Mouse (Mus musculus) ZHBTc4 (cell line): ENCODE results near the gene Palld.
A peak's percentile ranks its signal among the peaks of the same experiment; 100 is the strongest.

ENCODE experiments used
- DNase-seq: peaks from one replicate; pipeline ENCODE4 v3.0.0-alpha.2; 2011; ENCODE audit warnings: low read depth, low spot score

The Palld gene

DNA sequence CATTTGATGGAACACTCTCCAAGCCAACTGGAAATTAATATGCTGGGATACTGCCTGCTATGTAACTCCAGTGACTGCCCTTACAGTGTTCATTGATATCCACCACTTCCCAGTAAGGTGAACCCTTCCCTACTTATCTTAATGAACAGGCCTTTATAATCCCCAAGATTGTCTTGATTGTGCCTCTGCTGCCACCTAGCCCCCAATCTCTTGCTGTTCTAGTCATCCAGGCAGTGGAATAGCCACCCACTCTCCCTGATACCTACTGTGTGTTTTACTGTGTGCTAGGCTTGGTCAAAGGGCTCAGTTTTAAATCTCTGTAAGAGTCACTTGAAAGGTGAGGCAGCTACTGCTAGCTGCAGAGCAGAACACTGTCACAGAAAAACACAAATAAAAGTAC is 216.2 kb downstream of the Palld start:
- DNase-seq = no peak

GRCm38 (mm10) chr8:61685280-61685679 is 217.2 kb downstream of the Palld start:
- DNase-seq = no peak

- no peak for DNase-seq
Observed at GRCm38 (mm10) chr8:61684280-61684939, 218.1 kb downstream of the Palld start.

- DNase-seq = no peak
Observed at GRCm38 (mm10) chr8:61682902-61683301, 219.6 kb downstream of the Palld start.

GRCm38 (mm10) chr8:61681217-61681616 is 221.3 kb downstream of the Palld start:
- DNase-seq = no peak

GRCm38 (mm10) chr8:61677227-61677626 is 225.3 kb downstream of the Palld start:
- DNase-seq = peak; percentile 26

DNA sequence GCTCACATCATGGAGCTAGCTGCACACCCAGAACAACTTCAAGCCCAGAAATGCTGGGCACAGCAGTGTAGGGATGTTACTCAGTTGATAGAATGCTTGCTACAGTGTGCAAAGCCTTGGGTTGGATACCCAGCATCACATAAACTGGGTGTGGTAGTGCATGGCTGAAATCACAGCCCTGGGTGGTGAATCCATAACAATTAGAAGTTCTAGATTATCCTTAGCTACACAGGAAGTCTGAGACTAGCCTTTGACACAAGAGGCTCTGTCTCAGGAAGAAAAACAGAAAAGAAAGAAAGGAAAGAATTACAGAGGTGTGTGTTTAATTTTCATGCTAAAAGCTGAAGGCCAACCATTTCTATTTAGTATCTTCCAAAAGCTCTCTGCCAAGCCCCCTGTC is 231.3 kb downstream of the Palld start:
- peak; percentile 47 for DNase-seq

- no peak for DNase-seq
Observed at GRCm38 (mm10) chr8:61670376-61670775, 232.1 kb downstream of the Palld start.

DNA sequence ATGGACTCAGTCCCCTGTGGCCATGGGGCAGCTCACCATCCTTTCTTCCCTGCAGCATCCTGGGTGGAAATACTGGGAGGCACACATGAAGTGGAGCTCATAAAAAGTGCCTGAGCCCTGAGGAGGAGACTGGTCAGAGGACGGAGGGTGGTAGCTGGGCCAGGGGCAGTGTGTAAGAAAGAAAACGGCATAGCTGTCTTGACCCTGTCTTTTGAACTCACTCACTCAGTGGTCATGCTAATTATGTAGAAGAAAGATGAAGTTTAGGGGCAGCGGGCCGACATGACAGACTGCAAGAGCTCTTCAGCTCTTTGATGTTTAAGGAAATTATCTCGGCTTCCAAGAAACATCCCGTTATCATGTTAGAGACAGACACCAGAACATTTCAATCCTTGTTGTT is 235.6 kb downstream of the Palld start:
- DNase-seq = no peak

- DNase-seq = no peak
Observed at GRCm38 (mm10) chr8:61665021-61665420, 237.5 kb downstream of the Palld start.

- DNase-seq = no peak
Observed at GRCm38 (mm10) chr8:61664162-61664561, 238.3 kb downstream of the Palld start.

DNA sequence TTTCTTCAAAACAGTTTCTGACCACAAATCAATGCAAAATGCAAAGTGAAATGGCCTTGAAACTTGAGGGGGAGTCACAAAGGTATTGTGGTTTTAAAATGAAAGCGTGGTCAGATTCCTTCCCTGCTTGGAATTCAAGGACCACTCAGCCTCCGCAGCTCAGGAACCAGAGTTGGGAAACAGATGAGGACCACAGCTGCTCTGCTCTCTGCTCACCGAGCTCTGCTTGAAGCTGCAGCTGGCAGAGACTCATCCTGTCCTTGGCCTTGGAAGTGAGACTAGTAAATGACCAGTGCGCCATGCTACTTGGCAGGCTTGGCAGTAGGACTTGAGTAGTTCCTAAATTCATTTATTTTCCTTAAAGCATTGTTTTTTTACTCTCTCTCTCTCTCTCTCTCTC is 239.7 kb downstream of the Palld start:
- no peak for DNase-seq

DNA sequence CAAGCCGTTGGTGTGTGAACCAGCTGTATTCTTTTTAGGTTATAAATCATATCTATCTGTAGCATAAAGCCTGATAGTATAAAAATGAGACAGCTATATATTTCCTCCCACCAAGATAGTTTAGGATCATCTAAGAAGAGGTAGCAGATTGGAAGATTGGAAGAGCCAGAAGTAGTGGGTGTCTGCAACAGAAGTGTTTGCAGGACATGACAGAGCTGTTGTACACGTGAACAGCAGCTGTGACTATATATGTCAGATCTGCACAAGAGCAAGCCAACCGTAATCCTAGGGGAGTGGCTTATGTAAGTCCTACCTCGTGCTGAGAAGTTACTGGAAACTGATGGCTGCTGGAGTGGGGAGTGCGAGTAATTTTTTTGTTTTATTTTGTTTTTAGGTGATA is 240.9 kb downstream of the Palld start:
- no peak for DNase-seq

- DNase-seq = no peak
Observed at GRCm38 (mm10) chr8:61660961-61661360, 241.5 kb downstream of the Palld start.

DNA sequence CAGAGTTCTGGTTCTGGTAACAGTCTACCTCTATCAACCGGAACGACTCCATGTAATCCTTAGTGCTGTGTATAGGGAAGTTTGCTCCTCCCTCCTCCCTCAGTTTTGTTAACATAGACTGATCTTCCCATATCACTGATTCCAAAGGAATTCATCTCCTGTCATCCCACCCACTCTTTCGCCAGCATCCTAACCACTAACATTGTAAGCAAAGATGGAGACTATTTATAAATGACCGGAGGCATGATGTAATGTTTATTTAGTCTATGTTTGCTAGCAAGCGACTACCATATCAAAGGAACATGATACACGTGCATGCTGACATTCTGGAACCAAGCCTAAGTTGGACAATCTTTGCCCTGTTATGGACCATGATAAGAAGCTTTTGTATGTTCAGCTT is 250.5 kb downstream of the Palld start:
- no peak for DNase-seq

DNA sequence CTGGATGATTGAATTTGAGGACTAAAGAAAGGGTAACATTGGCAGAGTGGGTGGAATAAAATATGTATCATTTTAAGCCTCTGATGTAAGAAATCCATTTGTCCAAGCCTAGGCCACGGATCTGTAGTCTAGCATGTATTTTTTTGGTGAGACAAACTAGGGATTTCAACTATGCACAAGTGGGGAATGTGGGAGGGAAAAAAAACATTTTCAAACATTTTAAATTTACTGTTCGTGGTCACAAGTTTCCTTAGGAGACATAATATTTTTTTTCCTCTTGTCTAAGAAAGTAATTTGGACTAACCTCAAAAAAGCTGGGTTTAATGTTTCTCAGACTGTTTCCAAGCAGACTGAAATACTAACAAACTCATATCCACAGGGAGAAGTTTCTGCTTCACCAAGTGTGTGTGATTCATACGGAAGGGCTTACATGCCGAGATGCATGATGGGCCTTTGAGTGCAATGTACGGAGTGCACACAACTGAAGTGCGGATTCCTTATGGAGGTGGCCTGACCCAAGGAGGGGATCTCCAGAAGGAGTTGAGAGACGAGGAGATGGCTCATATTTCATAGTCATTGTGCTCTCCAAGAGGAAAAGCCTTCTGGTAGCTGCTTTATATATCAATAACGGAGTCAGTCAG is 256.2 kb downstream of the Palld start:
- no peak for DNase-seq

DNA sequence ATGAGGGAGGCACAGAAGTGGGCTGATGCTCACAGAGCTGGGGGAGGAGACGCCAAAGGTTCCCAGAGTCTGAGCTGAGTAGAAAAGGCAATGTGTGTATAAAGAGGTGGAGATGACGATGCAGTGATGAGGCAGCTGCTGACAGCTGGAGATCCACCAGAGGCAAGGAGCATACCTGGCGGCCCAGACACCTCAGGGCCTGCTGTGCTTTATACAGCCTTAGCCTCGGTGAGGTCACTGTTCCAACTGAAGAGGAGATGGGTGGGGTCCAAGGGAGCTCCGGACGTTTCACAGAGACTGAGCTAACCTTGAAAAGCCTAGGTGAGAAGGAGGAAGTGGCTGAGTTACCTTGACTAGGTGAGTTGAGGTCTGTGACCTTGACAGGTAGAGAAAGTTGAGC is 256.8 kb downstream of the Palld start:
- DNase-seq = peak; percentile 32

DNA sequence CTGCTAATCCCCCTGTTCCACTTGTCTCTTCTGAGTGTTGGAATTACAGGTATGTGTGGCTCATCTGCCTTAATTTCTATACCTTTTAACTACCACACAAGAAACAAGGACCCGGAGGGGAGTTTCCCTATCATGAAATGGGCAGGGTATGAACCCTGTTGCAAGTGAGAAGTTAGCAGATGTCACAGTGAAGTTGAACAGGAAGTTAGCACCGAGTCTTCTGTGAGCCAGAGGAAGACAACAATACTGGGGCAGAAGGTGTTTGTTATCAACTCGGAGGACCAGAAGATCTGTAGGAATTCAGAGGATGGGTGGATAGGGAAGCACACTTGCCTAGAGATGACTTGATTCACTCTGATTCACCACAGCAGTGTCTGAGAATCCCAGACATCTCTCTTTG is 259.3 kb downstream of the Palld start:
- DNase-seq = no peak

DNA sequence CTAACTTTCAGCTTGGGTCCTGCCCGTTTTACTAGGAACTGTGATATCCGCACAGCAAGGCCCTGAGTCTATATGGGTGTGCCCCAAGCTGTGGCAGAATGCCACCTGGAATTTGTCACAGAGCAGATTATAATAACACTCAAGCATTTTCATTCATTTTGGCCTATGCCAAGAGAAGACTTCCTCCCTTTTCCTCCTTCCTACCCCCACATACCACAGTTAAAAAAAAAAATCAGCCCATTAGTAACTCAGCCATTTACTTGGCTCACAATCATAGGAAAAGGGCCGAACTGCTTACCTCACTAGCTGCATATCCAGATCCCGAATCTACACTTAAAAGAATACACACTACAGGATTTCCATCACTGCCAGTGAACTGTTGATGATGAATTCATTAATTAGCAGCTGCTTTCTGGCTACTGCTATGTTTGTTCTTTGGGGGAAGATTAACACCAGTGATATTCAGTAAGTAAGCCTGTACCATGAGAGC is 260.1 kb downstream of the Palld start:
- DNase-seq = no peak

DNA sequence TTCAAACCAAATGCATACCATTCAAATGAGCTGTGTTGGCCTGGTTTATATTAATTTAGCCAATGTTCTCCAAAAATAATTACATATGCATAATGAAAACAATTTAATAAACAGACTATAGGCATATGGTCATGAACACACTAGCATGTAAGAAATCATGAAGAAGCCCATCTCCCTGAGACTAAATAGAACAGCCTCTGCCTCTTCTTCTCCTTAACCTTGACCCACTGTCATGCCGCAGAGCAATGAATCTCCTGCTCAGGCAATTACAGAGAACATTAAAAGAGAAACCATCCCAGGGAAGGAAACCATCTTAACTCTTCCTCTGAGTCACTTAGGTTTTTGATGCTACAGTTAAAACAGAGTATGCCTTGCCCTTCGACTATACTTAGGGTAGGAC is 262.9 kb downstream of the Palld start:
- no peak for DNase-seq

GRCm38 (mm10) chr8:61639008-61639407 is 263.5 kb downstream of the Palld start:
- DNase-seq = no peak

DNA sequence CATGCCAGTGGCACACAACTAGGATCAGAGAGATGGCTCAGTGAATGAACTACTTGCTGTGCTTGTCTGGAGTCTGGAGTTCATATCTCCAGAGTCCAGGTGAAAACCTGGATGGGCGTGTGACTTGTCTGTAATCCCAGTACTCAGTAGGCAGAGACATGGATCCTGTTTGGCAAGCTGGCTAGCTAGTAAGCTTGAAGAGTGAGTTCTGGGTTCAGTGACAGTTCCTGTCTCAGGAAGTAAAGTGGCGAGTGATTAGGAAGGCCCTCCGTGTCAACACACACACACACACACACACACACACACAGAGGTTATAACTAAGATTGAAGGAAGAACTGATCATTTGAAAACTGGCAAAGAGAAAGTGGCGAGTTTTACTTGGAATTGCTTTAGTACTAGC is 264.8 kb downstream of the Palld start:
- no peak for DNase-seq

- no peak for DNase-seq
Observed at GRCm38 (mm10) chr8:61634811-61635210, 267.7 kb downstream of the Palld start.
